Mouse (Mus musculus) ES-E14 (cell line): Measurements from ENCODE around the gene Pias4. TPM values are rescaled to one million over a fixed set of nuclear protein-coding genes. Genes with fewer than 3 reads are reported as not detected.
A peak's percentile ranks its signal among the peaks of the same experiment; 100 is the strongest.

Experiments used
- DNase-seq: peaks from one replicate; pipeline ENCODE4 v3.0.0-alpha.2; 2013; ENCODE audit warnings: low read depth, low spot score
- H3K27ac ChIP-seq: 2 replicates; pipeline ENCODE4 v1.5.1; 2012; ENCODE audit warnings: low read depth, mild to moderate bottlenecking, low read length, moderate library complexity, mixed read lengths; ENCODE audit not compliant: poor library complexity, insufficient read depth, severe bottlenecking
- H3K36me3 ChIP-seq: 2 replicates; pipeline ENCODE4 v1.6.1; 2012; ENCODE audit warnings: mild to moderate bottlenecking, low read length, moderate library complexity, mixed read lengths; ENCODE audit not compliant: control insufficient read depth, poor library complexity, insufficient read depth, severe bottlenecking
- H3K4me1 ChIP-seq, 2 experiments: fragments of 150-350 bp in 1 of 2; sonication (generic) in 1 of 2; 2 replicates each; pipeline ENCODE4 v1.6.1; 2012; ENCODE audit warnings: low read length in 2 of 2, mild to moderate bottlenecking in 1 of 2, mixed read lengths in 1 of 2; ENCODE audit not compliant: control insufficient read depth in 2 of 2, insufficient read depth in 2 of 2, poor library complexity in 1 of 2
- H3K4me3 ChIP-seq, 2 experiments: fragments of 150-350 bp in 1 of 2; sonication (generic) in 1 of 2; 2 replicates each; pipeline ENCODE4 v1.5.1; 2012; ENCODE audit warnings: low read length in 2 of 2, low read depth in 1 of 2, mild to moderate bottlenecking in 1 of 2, mixed read lengths in 1 of 2; ENCODE audit not compliant: insufficient read depth in 1 of 2, poor library complexity in 1 of 2, severe bottlenecking in 1 of 2
- H3K9ac ChIP-seq: 2 replicates; pipeline ENCODE4 v1.6.1; 2012; ENCODE audit warnings: low read depth, mild to moderate bottlenecking, low read length, mixed read lengths; ENCODE audit not compliant: poor library complexity, insufficient read depth, severe bottlenecking
- H3K9me3 ChIP-seq: fragments of 150-350 bp; sonication (generic); 2 replicates; pipeline ENCODE4 v1.6.1; 2012; ENCODE audit warnings: low read depth, mild to moderate bottlenecking, low read length; ENCODE audit not compliant: control insufficient read depth, insufficient read depth
- CHD2 ChIP-seq: IDR thresholded peaks from 2 replicates; pipeline ENCODE4 v1.6.1; 2014; ENCODE audit warnings: mild to moderate bottlenecking, low read depth, low read length, inconsistent platforms
- HCFC1 ChIP-seq: IDR thresholded peaks from 2 replicates; pipeline ENCODE4 v1.6.1; 2012; ENCODE audit warnings: low read length, inconsistent platforms, borderline replicate concordance; ENCODE audit not compliant: insufficient read depth
- MAFK ChIP-seq: IDR thresholded peaks from 2 replicates; pipeline ENCODE4 v1.6.1; 2014; ENCODE audit warnings: mild to moderate bottlenecking, low read depth, low read length, inconsistent platforms; ENCODE audit not compliant: insufficient read depth
- ZC3H11A ChIP-seq: IDR thresholded peaks from 2 replicates; pipeline ENCODE4 v1.6.1; 2012; ENCODE audit warnings: low read depth, mild to moderate bottlenecking, inconsistent platforms, low read length, borderline replicate concordance
- ZNF384 ChIP-seq: IDR thresholded peaks from 2 replicates; pipeline ENCODE4 v1.6.1; 2012; ENCODE audit warnings: low read depth, low read length, inconsistent platforms
- in situ Hi-C, 2 experiments: fragments of 600-800 bp; cut with MboI; formaldehyde crosslinking; loops; one replicate each; pipeline ENCODE4 v1.15.1; 2025; ENCODE audit warnings: low sequenced_read_pairs in 2 of 2, inconsistent platforms in 1 of 2; ENCODE audit not compliant: unreplicated experiment in 2 of 2
- total RNA-seq: library from RNA; depleted of rRNA; stranded (reverse); fragments of 300-350 nt; gene quantifications from 2 replicates; pipeline ENCODE4 v1.2.3, GENCODE M21; 2012

The Pias4 gene
- total RNA-seq, 1 experiment, result 37.8 TPM

GRCm38 (mm10) chr10:81143157-81143633 lies 24.5 kb downstream of the Pias4 start:
- H3K27ac ChIP-seq, result no peak overlapping the region
- peaks cover 44% of the 10 kb centered on the region for H3K36me3 ChIP-seq
- 0 out of 2 replicates have a peak overlapping the region, but pooled peaks have one; percentile 21 for H3K9ac ChIP-seq
- no peak for DNase-seq
- peak overlapping the region; percentile 43 to 91 for H3K4me3 ChIP-seq
- peaks cover 3 to 60% of the 10 kb centered on the region in 2 experiments; a peak in 3 of 4 replicates for H3K4me1 ChIP-seq
- no peak for TF ChIP-seq CHD2
- no peak for TF ChIP-seq MAFK
- no peak for TF ChIP-seq HCFC1
- TF ChIP-seq ZC3H11A, result no peak
- TF ChIP-seq ZNF384, result no peak
- no peaks in the 10 kb centered on the region for H3K9me3 ChIP-seq
- in situ Hi-C loops, result no loop called here

- Histone ChIP-seq H3K27ac (peak overlapping the region; percentile 67; the same call in 1 of the 2 replicates), H3K4me3 (peak overlapping the region; percentile 43 to 91), H3K36me3 (peaks cover 37% of the 10 kb centered on the region), H3K9me3 (no peaks in the 10 kb centered on the region), H3K4me1 (peaks cover 3 to 55% of the 10 kb centered on the region in 2 experiments; a peak in 3 of 4 replicates), H3K9ac (peak overlapping the region; percentile 47; the same call in 1 of the 2 replicates)
- TF ChIP-seq ZNF384 (no peak), ZC3H11A (no peak), MAFK (no peak), HCFC1 (no peak), CHD2 (no peak)
- in situ Hi-C loops, result no loop called here
- DNase-seq, result no peak
These were observed 25.2 kb downstream of the Pias4 start for GRCm38 (mm10) chr10:81142551-81142981.

GRCm38 (mm10) chr10:81141455-81142210 lies 26.1 kb downstream of the Pias4 start:
- Histone ChIP-seq H3K36me3 (peaks cover 30% of the 10 kb centered on the region), H3K27ac (peak overlapping the region; percentile 67), H3K4me1 (peaks cover 3 to 47% of the 10 kb centered on the region in 2 experiments; a peak in 3 of 4 replicates), H3K9ac (peak overlapping the region; percentile 29; the same call in 1 of the 2 replicates), H3K9me3 (no peaks in the 10 kb centered on the region), H3K4me3 (peak overlapping the region; percentile 90 to 91)
- no peak for DNase-seq
- in situ Hi-C loops, result no loop called here
- TF ChIP-seq MAFK (peak; percentile 79), HCFC1 (no peak)

GRCm38 (mm10) chr10:81140717-81141454 lies 26.8 kb downstream of the Pias4 start:
- Histone ChIP-seq H3K9me3 (no peaks in the 10 kb centered on the region), H3K9ac (peak overlapping the region; percentile 90), H3K4me1 (peaks cover 3 to 42% of the 10 kb centered on the region in 2 experiments; a peak in 3 of 4 replicates), H3K4me3 (peak overlapping the region; percentile 90 to 91), H3K27ac (peak overlapping the region; percentile 67), H3K36me3 (peaks cover 24% of the 10 kb centered on the region)
- DNase-seq, result no peak
- in situ Hi-C loops, result no loop called here
- no peak for TF ChIP-seq CHD2
- TF ChIP-seq ZNF384, result no peak
- TF ChIP-seq ZC3H11A, result no peak
- no peak for TF ChIP-seq HCFC1
- no peak for TF ChIP-seq MAFK
